In the genomic region with DNA sequence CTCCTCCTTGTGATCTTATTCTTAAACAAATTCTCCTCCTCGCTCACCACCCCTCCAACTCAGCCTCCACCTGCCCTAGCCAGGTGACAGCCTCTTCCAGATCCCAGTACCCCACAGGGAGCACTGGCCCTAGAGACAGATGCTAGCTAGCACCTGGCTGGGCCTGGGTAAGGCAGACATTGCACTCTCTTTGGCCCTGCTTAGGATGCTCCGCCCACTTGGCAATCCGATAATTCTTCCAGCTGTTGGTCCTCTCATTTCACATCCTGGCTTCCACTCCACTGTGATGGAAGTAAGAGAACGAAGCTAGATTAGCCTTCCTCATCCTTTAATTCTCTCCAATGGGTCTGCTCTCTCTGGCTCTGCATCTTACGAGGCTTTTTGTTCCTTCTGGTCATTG, we compare ENCODE assay signal across 8 mouse cellular contexts.
DNase-seq lines count a peak whose midpoint lies in the region; ATAC-seq lines count a peak whose summit lies in the region.

No protein-coding gene starts in this region.

- ATAC-seq in heart, embryonic 12.5 days (ENCODE audit: insufficient number of reproducible peaks, low FRiP score) = no peak
- peak; percentile 42; the same call in 1 of the 2 replicates for ATAC-seq in lung, embryonic 15.5 days (ENCODE audit: borderline replicate concordance, extremely low read depth, low FRiP score, low TSS enrichment)

- DNase-seq in kidney, postnatal 14 days = peak; percentile 2
- no peak for DNase-seq in kidney, adult 9 months
- peak; percentile 59 for DNase-seq in retina, embryonic 14.5 days (ENCODE audit: low spot score)
- no peak for DNase-seq in adrenal gland, adult 2 months
- no peak for DNase-seq in T-cell, adult 2 months (ENCODE audit: low spot score)
- no peak for DNase-seq in cerebellum, adult 11 months

- no peaks in the 10 kb centered on the region for H3K27me3 ChIP-seq in heart, embryonic 12.5 days (replicated peaks)
- H3K27me3 ChIP-seq in lung, embryonic 15.5 days = no peaks in the 10 kb centered on the region

- H3K4me3 ChIP-seq in heart, embryonic 12.5 days = no peak overlapping the region
- no peak overlapping the region for H3K4me3 ChIP-seq in lung, embryonic 15.5 days

- no peaks in the 10 kb centered on the region for H3K9me3 ChIP-seq in heart, embryonic 12.5 days (replicated peaks)
- no peaks in the 10 kb centered on the region for H3K9me3 ChIP-seq in lung, embryonic 15.5 days

- peaks cover 3% of the 10 kb centered on the region; the same call in 1 of the 2 replicates for H3K4me1 ChIP-seq in heart, embryonic 12.5 days (replicated peaks)
- H3K4me1 ChIP-seq in lung, embryonic 15.5 days = peaks cover 10% of the 10 kb centered on the region

- 30% methylated on average over 5 of the region's 5 CpGs for WGBS in heart, embryonic 12.5 days
- 24% methylated on average over 5 of the region's 5 CpGs for WGBS in lung, embryonic 15.5 days

- H3K36me3 ChIP-seq in heart, embryonic 12.5 days = no peaks in the 10 kb centered on the region
- no peaks in the 10 kb centered on the region for H3K36me3 ChIP-seq in lung, embryonic 15.5 days

- H3K4me2 ChIP-seq in heart, embryonic 12.5 days = peak overlapping the region; percentile 42; the same call in 1 of the 2 replicates
- peak overlapping the region; percentile 16; the same call in 1 of the 2 replicates for H3K4me2 ChIP-seq in lung, embryonic 15.5 days

- no peak overlapping the region for H3K27ac ChIP-seq in heart, embryonic 12.5 days (ENCODE audit: poor library complexity, severe bottlenecking)
- no peak overlapping the region for H3K27ac ChIP-seq in lung, embryonic 15.5 days

- H3K9ac ChIP-seq in heart, embryonic 12.5 days = no peak overlapping the region
- H3K9ac ChIP-seq in lung, embryonic 15.5 days = no peak overlapping the region

Comparison
In these comparisons a context has a peak if more than half of its experiments do, and no peak if none do; other contexts are left out.
1. DNase-seq: peak in kidney, postnatal 14 days (single experiment) and retina, embryonic 14.5 days (single experiment); none in kidney, adult 9 months (single experiment), adrenal gland, adult 2 months (single experiment), T-cell, adult 2 months (single experiment) and cerebellum, adult 11 months (single experiment).